Mouse (Mus musculus): Measurements from ENCODE around the gene 4930442H23Rik.
"Not testable (repeated sequence)": the region's sequence is repeated elsewhere in the genome, so short reads cannot be mapped to it uniquely, and the experiment has no call there.

Gene 4930442H23Rik

GRCm38 (mm10) chr10:81183805-81184204 lies at the start of gene 4930442H23Rik:
Gene 4930442H23Rik (minus strand): TSS chr10:81183849.
- DNase-seq (ENCODE audit: extremely low read depth, insufficient read length, low spot score), result no peak

GRCm38 (mm10) chr10:81233226-81233585 lies 49.6 kb upstream of the 4930442H23Rik start:
- DNase-seq (ENCODE audit: extremely low read depth, insufficient read length, low spot score), result no peak

- peak; percentile 97 for DNase-seq (ENCODE audit: extremely low read depth, insufficient read length, low spot score)
Measured at GRCm38 (mm10) chr10:81232580-81233225, 49.1 kb upstream of the 4930442H23Rik start, which contains the start of gene Zfr2. Gene Zfr2 (plus strand): TSS chr10:81233155.

- DNase-seq (ENCODE audit: extremely low read depth, insufficient read length, low spot score), result no peak
Measured at GRCm38 (mm10) chr10:81231436-81231835, 47.8 kb upstream of the 4930442H23Rik start.

GRCm38 (mm10) chr10:81230438-81231332 lies 47.0 kb upstream of the 4930442H23Rik start, which contains the start of gene Atcay:
Gene Atcay (minus strand): TSS chr10:81230833.
- DNase-seq (ENCODE audit: extremely low read depth, insufficient read length, low spot score), result no peak

GRCm38 (mm10) chr10:81229735-81230437 lies 46.2 kb upstream of the 4930442H23Rik start:
- no peak for DNase-seq (ENCODE audit: extremely low read depth, insufficient read length, low spot score)

GRCm38 (mm10) chr10:81223731-81224130 lies 40.1 kb upstream of the 4930442H23Rik start:
- not testable (repeated sequence) for DNase-seq (ENCODE audit: extremely low read depth, insufficient read length, low spot score)

- DNase-seq (ENCODE audit: extremely low read depth, insufficient read length, low spot score), result no peak
Measured at GRCm38 (mm10) chr10:81221402-81222015, 37.9 kb upstream of the 4930442H23Rik start.

- DNase-seq (ENCODE audit: extremely low read depth, insufficient read length, low spot score), result no peak
Measured at GRCm38 (mm10) chr10:81217964-81218363, 34.3 kb upstream of the 4930442H23Rik start.

GRCm38 (mm10) chr10:81217267-81217666 lies 33.6 kb upstream of the 4930442H23Rik start:
- not testable (repeated sequence) for DNase-seq (ENCODE audit: extremely low read depth, insufficient read length, low spot score)

- DNase-seq (ENCODE audit: extremely low read depth, insufficient read length, low spot score), result no peak
Measured at GRCm38 (mm10) chr10:81216810-81217209, 33.2 kb upstream of the 4930442H23Rik start.

GRCm38 (mm10) chr10:81216260-81216659 lies 32.6 kb upstream of the 4930442H23Rik start:
- DNase-seq (ENCODE audit: extremely low read depth, insufficient read length, low spot score), result no peak

GRCm38 (mm10) chr10:81210154-81210553 lies 26.5 kb upstream of the 4930442H23Rik start:
- DNase-seq (ENCODE audit: extremely low read depth, insufficient read length, low spot score), result no peak

- no peak for DNase-seq (ENCODE audit: extremely low read depth, insufficient read length, low spot score)
Measured at GRCm38 (mm10) chr10:81204137-81204536, 20.5 kb upstream of the 4930442H23Rik start.

GRCm38 (mm10) chr10:81202978-81203720 lies 19.5 kb upstream of the 4930442H23Rik start:
- no peak for DNase-seq (ENCODE audit: extremely low read depth, insufficient read length, low spot score)

- no peak for DNase-seq (ENCODE audit: extremely low read depth, insufficient read length, low spot score)
Measured at GRCm38 (mm10) chr10:81201807-81202758, 18.4 kb upstream of the 4930442H23Rik start, which contains the start of gene Nmrk2. Gene Nmrk2 (minus strand): TSS chr10:81202051.

GRCm38 (mm10) chr10:81200605-81201287 lies 17.1 kb upstream of the 4930442H23Rik start:
- DNase-seq (ENCODE audit: extremely low read depth, insufficient read length, low spot score), result no peak

GRCm38 (mm10) chr10:81200141-81200540 lies 16.5 kb upstream of the 4930442H23Rik start:
- DNase-seq (ENCODE audit: extremely low read depth, insufficient read length, low spot score), result no peak

Data from 3134 (cell line).